Mouse (Mus musculus) gastrocnemius, postnatal 36 days (tissue): ENCODE measurements around the gene Dpy30. TPM values are rescaled to one million over a fixed set of nuclear protein-coding genes. Genes with fewer than 3 reads are reported as not detected.
"Not testable (repeated sequence)": the region's sequence is repeated elsewhere in the genome, so short reads cannot be mapped to it uniquely, and the experiment has no call there.

ENCODE experiments used
- DNase-seq, 2 experiments: peaks; one replicate each; pipeline ENCODE4 v3.0.0; 2022
- intact Hi-C: fragments of 180-260 bp; cut with DNase I; formaldehyde crosslinking; loops from one replicate; pipeline ENCODE4 v1.15.1; 2025
- long read RNA-seq, 2 experiments: library from polyadenylated mRNA; stranded (forward); transcript quantifications; one replicate each; pipeline ENCODE4 v2.0.0; 2021
- total RNA-seq, 2 experiments: library from RNA; stranded (reverse); gene quantifications; 2 replicates each; pipeline ENCODE4 v1.2.3; 2021

Dpy30 gene
- 10 to 100 TPM; 44.7 to 47.3 TPM for total RNA-seq
- long read RNA-seq, experiment 1, transcript Dpy30-203 (4 exons, 694 nt), result minor isoform, 5 of 63 reads
- long read RNA-seq, experiment 1, transcript Dpy30-206 (5 exons, 734 nt), result major isoform, 52 of 63 reads
- long read RNA-seq, experiment 1, partial matches to known transcripts, result 0 of 63 reads
- long read RNA-seq, experiment 1, other reads (novel, unspliced or antisense), result 3 of 63 reads
- long read RNA-seq, experiment 2, transcript Dpy30-206 (5 exons, 734 nt), result major isoform, 53 of 73 reads
- long read RNA-seq, experiment 2, transcript Dpy30-203 (4 exons, 694 nt), result minor isoform, 6 of 73 reads
- long read RNA-seq, experiment 2, partial matches to known transcripts, result 2 of 73 reads
- long read RNA-seq, experiment 2, other reads (novel, unspliced or antisense), result 8 of 73 reads

- intact Hi-C loops, result no loop called here
- DNase-seq, result no peak
These were observed at the start of gene Dpy30 for GRCm38 (mm10) chr17:74323844-74324243. TSS of gene Dpy30 (minus strand) at chr17:74323944.

DNA sequence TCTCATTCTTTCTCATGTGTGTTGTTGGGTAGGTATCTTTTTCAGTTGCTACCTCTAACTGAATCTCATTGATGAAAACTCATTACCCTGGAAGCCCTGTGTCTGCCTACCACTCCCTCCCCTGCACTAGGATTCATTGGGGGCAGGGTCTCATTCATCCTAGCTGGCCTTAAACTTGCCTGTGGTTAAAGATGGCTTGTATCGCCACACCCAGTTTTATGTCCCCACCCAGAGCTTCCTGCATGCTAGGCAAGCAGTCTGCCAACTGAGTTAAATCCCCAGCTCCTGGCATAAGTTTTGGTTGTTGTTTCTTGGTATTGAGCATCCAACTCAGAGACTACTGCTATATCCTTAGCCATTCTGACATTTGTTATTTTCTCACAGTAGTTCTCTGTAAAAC lies 39.8 kb upstream of the Dpy30 start:
- no peak for DNase-seq
- intact Hi-C loops, result no loop called here

DNA sequence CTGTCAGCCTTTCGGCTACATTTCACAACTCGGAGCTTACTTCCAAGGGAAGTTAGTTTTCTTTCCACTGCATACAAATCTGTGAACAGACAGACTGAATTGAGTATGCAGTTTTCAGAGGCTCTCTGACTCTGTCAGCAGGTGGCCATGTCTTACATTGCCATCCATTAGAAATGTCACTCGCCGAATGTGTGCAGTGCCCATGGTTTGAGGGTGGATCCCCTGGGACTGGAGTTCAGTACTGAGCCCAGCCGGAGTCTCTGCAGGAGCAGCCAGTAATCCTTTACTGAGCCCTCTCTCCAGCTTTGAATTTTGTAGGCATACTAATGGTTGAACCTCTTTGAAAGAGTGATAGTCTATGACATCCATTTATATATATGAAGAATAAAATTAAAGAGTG lies 17.4 kb upstream of the Dpy30 start:
- DNase-seq, result no peak
- intact Hi-C loops, result no loop called here

GRCm38 (mm10) chr17:74338937-74339804 lies 15.4 kb upstream of the Dpy30 start, which contains the start of gene Spast:
TSS of gene Spast (plus strand) at chr17:74338987.
- intact Hi-C loops, result no loop called here
- peak; percentile 67 to 69 for DNase-seq

- intact Hi-C loops, result no loop called here
These were observed 14.6 kb upstream of the Dpy30 start for GRCm38 (mm10) chr17:74338225-74338931.

DNA sequence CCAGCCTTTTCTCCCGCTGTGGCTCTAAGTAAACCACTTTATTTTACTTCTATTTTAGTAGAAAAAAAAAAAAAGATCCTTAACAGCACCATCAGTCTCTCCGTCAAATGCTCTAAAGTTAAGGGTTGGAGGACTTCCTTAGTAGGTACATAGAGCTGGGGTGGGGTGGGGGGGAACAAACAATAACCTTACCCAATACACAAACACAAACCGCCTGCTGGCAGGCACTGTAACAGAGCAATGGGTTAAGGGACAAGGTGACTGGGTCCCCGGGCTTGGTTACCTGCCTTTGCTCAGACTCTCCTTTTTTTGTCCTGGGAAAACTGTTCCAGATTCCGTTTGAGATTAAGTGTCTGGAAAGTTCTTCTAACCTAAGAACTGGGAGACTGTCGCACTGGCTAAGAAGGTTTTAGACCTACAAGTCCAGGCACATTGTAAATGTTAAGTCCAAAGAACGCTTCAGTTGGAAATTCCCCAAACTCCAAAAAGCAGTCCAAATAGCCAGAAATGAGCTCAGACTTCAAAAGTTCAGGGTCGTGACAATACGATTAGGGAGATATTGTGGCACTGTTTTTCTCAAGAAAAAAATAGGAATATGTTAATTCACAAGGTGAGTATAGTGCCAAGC lies 7.4 kb upstream of the Dpy30 start:
- intact Hi-C loops, result no loop called here
- DNase-seq, result no peak

More at GRCm38 (mm10) chr17:74338225-74338931, 14.6 kb upstream of the Dpy30 start:
- DNase-seq, result peak; percentile 90 to 92

GRCm38 (mm10) chr17:74328146-74328545 lies 4.4 kb upstream of the Dpy30 start:
- peak in 1 of 2 experiments; percentile 17 for DNase-seq
- intact Hi-C loops, result not testable (repeated sequence)

GRCm38 (mm10) chr17:74327195-74327594 lies 3.5 kb upstream of the Dpy30 start:
- intact Hi-C loops, DNase-seq: not testable (repeated sequence)

DNA sequence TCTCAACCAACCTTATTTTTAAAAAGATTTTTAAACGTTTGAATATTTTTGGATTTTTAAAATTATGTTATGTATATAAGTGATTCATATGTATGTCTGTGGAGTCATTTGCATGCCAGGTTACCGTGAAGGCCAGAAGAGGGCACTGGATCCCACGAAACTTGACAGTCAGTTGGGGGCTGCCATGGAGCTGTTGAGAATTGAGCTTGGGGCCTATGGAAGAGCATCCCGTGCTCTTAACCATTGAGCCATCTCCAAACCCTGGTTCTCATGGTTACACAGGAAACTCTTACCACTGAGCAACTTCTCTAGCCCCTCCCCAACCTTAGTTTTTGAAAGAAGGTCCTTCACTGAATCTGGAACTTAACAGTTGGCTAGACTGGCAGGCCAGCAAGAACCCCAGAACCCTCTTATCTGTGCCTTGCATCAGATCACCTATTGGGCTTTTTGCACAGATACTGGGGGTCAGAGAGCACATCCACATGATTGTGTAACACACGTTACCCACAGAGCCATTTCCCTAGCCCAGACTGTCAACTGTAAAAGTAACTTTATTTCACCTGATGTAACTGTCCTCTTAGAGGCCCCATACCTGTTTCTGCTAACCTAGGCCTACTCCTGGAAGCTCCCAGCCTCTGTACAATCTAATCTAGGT lies 1.2 kb downstream of the Dpy30 start:
- intact Hi-C loops, result no loop called here

DNA sequence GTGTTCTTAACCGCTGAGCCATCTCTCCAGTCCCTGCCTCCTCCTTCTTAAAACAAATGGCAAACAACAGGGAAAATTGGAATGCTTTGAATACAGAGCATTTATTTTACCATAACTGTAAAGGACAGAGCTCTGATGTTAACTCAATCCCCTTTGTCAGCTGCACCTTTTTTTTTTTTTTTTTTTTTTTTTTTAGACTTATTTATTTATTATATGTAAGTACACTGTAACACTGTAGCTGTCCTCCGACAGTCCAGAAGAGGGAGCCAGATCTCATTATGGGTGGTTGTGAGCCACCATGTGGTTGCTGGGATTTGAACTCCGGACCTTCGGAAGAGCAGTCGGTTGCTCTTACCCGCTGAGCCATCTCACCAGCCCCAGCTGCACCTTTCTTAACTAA lies 5.0 kb downstream of the Dpy30 start:
- DNase-seq, result no peak
- intact Hi-C loops, result no loop called here

More for the DNA sequence above, 1.2 kb downstream of the Dpy30 start:
- DNase-seq, result no peak

- intact Hi-C loops, result no loop called here
- peak; percentile 79 to 88 for DNase-seq
These were observed 7.4 kb downstream of the Dpy30 start for GRCm38 (mm10) chr17:74316309-74316863.

DNA sequence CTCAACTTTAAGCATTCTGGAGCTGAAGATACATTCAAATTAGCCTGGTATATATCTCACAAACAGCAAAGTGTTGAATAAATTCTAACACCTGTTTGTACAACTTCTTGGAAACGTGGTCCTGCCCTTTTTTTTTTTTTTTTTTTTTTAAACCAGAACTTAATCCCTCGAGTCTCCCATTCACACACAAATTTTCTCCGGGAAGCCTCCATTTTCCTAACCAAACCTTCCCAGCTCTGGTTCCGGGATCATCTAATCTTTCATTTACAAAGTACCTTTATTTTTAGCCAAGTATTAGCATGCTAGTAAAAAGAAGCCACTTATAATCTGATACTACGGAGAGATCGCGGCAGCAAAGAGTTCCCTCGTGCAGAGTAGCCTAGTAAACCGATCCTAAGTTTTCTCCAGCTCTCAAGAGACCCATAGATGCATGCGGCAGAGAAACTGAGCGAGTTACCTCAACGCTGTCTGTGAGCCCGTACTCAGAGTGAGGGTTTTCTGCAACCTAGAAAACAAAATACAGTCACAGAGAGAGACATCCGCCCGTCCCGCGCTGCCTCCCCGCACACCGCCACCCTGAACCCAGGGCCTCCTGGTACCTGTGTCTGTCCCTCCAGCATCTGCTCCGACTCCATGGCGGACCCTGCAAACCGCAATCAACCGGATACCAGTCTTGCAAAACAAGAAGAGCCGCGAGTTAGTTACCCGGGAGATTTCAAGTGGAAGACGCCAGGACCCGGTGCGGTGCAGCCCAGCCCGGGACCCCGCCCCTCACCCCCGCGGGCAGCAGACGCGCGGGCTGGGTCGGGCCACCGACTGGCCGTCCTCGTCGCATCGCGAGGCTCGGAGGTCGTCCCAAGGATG lies 8.1 kb downstream of the Dpy30 start:
- intact Hi-C loops, result no loop called here
- DNase-seq, result no peak

DNA sequence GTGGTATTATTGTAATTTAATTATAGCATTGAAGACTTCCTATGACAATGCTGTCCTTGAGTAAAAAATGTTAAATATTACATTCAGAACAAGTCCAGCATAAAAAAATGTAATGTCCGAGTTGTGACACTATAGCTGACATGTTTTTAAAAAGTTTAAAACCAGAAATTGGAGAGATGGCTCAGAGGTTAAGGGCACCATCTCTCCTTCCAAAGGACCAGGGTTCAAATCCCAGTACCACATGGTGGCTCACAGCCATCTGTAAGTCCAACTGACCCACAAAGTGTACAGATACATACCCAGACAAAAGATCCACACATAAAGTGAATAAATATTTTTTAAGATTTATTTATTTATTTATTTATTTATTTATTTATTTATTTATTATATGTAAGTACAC lies 17.7 kb downstream of the Dpy30 start:
- no peak for DNase-seq
- intact Hi-C loops, result loop anchor here (10.0 kb wide), 1 partner anchor 281 kb away; no protein-coding TSS in a partner anchor

GRCm38 (mm10) chr17:74305616-74306015 lies 18.1 kb downstream of the Dpy30 start:
- intact Hi-C loops, result loop anchor here (10.0 kb wide), 1 partner anchor 281 kb away; no protein-coding TSS in a partner anchor

DNA sequence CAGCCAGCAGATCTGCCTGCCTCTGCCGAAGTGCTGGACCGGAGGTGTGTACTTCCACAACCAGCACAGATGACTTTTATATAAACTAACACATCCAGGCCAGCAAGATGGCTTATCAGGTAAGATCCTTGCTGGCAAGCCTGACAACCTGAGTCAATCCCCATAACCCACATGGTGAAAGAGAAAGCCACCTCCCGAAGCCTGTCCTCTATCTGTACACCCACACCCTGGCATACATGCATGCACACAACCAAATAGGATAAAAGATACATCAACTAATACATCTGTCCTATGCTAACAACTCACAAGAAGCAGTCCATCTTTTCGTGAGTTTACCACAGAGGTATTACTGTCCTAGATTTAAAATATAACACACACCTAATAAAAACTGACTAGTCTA lies 19.7 kb downstream of the Dpy30 start:
- intact Hi-C loops, result loop anchor here (10.0 kb wide), 1 partner anchor 279 kb away; no protein-coding TSS in a partner anchor
- DNase-seq, result no peak

More at GRCm38 (mm10) chr17:74305616-74306015, 18.1 kb downstream of the Dpy30 start:
- no peak for DNase-seq

DNA sequence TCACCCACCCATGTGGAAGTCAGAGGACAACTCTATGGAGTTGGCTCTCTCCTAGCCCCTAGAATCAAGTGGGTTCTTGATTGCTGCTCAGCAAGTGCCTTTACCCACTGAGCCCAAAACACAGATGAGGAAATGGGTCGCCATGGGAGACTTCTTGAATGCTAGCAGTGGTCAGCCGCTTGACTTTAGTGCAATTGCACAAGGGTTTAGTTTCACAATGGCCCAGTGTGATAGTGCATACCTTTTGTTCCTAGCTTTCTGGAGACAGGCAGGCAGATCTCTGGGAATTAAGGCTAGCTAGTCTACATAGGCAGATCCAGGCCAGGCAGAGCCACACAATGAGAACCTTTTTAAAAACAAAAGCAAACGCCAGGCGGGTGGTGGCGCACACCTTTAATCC lies 23.7 kb downstream of the Dpy30 start:
- DNase-seq, result no peak
- intact Hi-C loops, result loop anchor here (10.0 kb wide), 1 partner anchor 275 kb away; no protein-coding TSS in a partner anchor

DNA sequence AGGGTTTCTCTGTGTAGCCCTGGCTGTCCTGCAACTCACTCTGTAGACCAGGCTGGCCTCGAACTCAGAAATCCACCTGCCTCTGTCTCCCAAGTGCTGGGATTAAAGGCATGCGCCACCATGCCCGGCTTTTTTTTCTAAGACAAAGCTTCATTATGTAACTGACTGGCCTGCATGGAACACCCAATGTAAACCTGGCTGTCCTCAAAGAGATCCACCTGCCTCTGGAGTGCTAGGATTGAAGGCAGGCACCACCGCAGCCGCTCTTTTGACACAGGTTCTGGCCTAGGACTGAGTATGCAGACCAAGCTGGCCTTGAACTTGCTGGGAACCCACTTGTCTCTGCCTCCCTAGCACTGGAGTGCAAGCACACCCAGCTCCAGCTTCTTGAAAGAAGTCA lies 26.8 kb downstream of the Dpy30 start:
- DNase-seq, intact Hi-C loops: not testable (repeated sequence)
